Mouse (Mus musculus) kidney, adult 2 months (tissue): Measurements from ENCODE around the gene Lilrb4a.

Source experiments
- CTCF ChIP-seq: fragments of 200-500 bp; conservative IDR thresholded peaks from 2 replicates; pipeline ENCODE4 v1.5.1; 2011; ENCODE audit warnings: low read depth, mild to moderate bottlenecking, control low read depth, low read length, moderate library complexity, mixed read lengths; ENCODE audit not compliant: insufficient read depth, insufficient read length
- POLR2A ChIP-seq: fragments of 200-500 bp; IDR thresholded peaks from one replicate; pipeline ENCODE4 v1.6.1; 2011; ENCODE audit warnings: low read depth, low read length, control low read depth

DNA sequence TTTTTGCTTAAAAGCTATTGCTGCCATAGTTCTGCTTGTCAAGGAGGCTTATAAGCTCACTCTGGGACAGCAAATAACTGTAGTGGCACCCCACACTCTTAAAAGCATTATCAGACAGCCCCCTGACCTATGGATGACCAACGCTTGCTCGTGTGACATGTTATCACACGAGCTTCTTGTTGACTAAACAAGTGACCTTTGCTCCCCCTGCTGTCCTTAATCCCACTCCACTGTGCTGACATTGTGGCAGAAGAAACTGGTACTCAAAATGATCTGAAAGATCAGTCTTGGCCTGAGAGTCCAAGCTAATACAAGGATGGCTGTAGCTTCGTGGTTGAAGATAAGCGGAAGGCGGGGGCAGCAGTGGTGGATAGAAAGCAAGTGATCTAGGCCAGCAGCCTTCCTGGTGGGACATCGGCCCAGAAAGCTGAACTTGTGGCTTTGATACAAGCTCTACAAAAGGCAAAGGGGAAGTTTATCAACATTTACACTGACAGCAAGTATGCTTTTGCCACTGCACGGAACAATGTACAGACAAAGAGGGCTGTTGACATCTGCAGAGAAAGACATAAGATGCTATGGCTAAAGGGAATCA is 38.2 kb downstream of the Lilrb4a start:
- TF ChIP-seq POLR2A (no peak), CTCF (no peak)
